Mouse (Mus musculus): Measurements from ENCODE around the gene Hcn2.

GRCm38 (mm10) chr10:79781956-79782355 is 65.5 kb downstream of the Hcn2 start:
- TF ChIP-seq CTCF (IDR thresholded peaks at IDR 0.05; ENCODE audit: borderline replicate concordance, control insufficient read depth, extremely low read depth, insufficient read depth, low read length, poor library complexity), result no peak
- TF ChIP-seq POLR2A (IDR thresholded peaks at IDR 0.05; ENCODE audit: control insufficient read depth, extremely low read depth, insufficient read depth, low read length, poor library complexity), result no peak

All from thymus, adult 2 months (tissue).